Mouse (Mus musculus): ENCODE results near the gene Atp2c2.
A peak's percentile ranks its signal among the peaks of the same experiment; 100 is the strongest.

The Atp2c2 gene

DNA sequence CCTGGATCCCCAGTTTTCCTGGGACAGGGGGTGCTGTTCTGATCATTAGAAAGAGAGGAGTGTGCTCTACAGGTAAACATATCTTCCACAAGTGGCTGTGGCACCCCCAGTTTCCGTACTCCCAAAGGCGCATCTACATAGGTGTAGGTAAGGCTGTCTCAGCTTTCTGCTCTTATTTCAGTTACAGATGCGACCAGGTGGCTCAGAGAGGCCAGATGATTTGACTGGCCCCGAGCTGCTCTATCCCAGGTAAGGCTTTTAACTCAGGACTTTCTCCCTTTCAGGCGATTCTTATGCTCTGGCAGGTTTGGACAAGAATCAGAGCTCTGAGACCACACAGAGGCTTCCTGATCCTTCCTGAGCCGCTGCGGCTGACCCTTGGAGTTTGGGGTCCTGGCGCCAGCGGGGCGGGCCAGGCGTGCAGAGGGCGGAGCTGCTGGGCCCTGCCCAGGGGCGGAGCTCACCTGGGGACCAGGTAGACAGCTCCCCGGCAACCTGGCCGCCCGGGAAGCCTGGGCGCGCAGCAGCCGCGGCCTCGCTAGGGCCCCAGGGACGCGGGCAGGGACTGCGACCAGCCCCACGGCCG lies at the start of gene Atp2c2:
TSS of gene Atp2c2 (plus strand) at position 461 of the 586 bp plus-strand sequence.
- no peak for DNase-seq (ENCODE audit: low read depth)

DNA sequence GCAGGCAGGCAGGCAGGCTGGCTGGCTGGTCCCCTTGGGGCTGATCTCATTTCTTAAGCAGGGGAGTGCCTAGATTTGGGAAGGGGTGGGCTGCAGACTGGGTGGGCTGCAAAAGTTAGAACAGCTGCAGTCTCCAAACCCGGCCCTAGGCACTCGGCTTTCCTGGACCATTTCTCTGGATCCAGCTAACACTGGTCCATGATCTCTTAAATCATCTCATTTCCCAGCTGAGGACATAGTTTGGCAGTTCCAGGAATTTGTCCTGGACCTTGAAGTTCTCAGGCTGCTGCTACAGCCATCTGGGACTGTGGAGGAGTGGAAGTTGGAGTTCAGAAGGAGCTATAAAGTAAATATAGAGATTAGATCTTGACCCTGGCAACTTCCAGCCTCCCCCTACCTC lies 48.5 kb upstream of the Atp2c2 start:
- no peak for DNase-seq (ENCODE audit: low read depth)

DNA sequence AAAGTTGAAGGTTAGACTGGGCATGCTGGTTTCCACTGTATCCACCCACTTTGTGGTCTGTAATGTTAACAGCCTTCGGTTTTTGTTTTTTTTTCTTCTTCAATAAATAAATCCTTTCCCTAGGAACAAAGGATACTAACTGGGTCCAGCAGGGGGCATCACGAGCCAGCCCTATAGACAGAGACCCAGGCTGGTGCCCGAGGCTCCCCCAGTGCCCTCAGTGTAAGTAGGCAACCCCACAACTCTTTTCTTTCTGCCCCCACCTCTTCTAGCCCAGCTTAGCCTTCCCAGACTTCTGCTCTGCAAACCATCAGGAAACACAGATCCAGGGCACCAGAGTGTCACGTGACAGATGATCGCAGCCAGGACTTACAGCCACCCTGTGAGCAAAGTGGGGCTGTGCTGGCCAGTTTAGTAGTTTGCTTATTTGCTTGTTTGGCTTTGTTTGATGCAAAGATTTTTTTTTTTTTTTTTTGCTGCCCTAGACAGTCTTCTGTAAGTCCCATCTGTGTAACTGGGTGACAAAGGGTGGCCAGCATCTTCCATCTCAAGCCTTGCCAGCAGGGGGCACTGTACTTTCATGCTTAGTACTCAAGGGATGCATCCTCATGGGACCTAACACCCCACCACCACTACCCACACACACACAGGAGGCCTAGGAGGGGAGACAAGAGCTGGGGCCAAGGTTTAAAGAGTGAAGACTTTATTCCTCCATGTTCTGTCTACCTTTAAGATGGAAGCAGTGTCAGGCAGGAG lies 42.9 kb upstream of the Atp2c2 start:
- peak; percentile 67 for DNase-seq (ENCODE audit: low read depth)

DNA sequence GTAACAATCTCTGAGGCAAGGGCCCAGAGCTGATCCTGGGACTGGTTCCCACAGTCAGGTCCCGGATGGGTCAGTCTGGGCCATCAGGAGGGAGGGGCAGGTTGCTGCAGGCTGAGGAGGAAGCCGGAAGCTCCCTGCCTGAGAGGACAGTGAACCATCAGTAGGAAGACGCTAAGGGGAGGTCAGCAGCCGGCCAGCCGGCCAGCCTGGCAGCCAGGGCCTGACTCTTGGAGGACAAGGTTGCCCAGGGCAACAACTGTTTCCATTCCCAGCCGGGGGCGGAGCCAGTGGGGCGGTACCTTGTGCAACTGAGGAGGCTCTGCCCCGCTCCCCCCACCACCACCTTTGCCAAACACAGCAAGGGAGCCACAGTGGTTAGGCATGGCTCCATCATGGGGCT lies 38.7 kb upstream of the Atp2c2 start:
- DNase-seq (ENCODE audit: low read depth), result peak; percentile 72

DNA sequence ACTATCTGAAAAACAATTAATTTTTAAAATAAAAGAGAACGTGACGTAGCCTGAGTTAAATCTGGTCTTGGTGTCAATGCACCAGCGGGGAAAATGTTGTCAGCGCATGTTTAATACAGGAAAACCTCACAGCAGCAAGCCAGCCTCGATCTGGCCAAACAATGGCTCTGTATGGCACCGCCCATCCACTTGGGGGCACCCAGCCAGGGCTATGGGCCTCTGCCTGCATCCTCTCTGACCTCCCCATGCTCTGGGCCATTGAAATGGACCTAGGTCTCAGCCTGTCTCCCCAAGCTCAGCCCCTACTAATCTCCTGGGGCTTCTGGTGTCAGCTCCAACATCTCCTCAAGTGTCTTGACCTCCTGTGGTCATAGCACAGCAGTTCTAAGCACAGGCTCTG lies 37.9 kb upstream of the Atp2c2 start:
- no peak for DNase-seq (ENCODE audit: low read depth)

DNA sequence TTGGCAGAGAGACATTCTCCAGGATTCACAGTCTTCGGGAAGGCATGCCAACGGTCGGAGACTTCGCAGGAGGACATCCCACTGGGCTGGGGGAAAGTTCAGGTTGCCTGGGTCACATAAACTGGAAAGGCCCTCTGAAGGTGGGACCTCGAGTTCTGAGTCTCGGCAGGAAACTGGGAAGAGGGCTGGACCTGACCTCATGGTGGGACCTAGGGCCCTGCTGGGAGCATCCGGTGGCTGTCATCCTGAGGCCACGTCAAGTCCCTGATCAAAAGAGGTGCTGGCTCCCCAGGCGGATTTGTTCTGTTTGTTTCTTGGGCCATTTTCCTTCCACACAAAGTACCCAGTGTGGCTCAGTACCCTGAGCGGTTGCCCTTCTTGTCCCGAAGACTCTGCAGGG lies 36.4 kb upstream of the Atp2c2 start:
- DNase-seq (ENCODE audit: low read depth), result no peak

DNA sequence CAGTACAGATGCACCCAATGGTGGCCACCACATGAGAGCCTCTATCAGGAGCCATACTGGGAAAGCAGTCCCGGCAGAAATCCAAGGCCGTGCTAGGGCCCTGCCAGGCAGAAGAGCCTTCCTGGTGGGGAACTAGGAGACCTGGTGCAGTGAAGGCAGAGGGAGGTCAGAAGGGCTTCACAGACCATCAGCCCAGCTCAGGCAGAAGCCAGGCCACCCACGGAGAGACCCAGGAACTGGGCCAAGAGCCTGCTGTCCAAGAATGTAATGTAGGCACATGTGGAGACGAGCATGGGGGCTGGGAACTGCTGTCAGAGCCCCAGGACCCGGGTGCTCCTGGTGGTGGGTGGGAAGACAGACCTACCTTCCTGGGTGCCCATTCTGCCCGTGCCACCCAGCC lies 34.5 kb upstream of the Atp2c2 start:
- DNase-seq (ENCODE audit: low read depth), result no peak

DNA sequence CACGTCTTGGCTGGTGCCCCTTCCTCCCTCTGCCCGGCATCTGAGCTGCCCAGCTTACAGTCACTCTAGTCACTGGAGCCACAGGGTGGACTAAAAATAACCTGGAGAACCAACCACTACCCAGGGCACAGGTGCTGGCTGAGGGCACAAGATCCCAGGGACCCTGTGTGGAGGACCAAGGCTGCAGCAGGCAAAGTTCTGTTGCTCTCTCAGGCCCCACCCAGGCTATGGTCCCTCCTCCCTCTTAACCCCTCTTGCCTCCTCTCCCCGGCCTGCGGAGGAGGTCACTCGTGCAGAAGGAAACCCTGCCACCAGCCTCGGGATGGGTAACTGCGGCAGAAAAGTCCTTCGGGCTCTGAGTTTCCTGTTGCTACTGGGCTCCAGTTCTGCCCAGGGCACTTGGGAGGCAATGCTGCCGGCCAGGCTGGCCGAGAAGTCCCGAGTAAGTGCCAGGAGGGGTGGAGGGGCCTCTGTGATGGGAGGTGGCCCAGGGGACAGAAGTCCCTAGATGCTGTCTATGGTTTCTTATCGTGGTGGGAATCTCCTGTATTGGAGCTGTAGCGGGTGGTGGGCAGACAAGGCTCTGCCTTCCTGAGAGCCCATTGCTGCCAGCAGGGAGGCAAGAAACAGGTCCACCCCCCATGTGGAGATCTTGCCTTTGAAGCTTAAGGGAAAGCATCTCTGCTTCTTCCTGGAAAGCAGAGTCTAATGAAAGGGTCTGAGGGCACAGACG lies 33.4 kb upstream of the Atp2c2 start, which contains the start of gene Wfdc1:
TSS of gene Wfdc1 (plus strand) at position 147 of the 733 bp plus-strand sequence.
- DNase-seq (ENCODE audit: low read depth), result no peak

DNA sequence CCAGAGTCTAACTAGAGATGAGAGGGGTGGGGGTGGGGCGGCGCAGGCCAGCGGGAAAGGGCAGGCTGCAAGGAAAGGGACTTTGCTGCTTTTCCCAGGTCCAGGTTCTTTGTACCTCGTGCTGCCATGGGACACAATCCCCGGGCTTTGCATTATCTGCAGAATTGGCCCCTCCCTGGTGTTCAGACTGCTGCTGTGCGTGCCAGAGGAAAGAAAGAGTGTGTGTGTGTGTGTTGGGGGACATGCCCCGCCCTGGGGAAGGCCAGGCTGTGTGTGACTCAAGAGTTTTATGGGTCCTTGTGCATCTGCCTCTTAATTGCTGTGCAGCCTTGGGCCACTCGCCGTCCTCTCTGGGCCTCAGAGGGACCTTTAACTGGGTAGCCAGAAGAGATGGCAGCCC lies 31.4 kb upstream of the Atp2c2 start:
- DNase-seq (ENCODE audit: low read depth), result no peak

DNA sequence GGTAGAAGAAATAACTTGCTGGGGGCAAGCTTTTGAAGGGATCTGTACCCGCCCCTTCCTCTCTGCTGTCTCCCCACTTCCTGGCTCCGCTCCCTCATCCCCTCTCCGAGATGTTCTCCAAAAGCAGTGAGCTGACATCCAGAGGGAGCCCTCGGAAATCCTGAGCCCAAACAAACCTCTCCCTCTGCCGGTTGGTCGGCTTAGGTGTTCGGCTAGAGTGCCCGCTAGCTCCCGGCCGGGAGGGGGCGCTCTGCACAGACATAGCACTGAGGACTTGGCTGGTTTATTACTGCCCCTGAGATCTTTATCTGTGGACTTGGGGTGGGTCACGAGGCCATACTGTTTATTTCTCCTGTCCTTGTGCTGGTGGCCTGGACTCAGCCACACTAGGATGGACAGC lies 30.5 kb upstream of the Atp2c2 start:
- DNase-seq (ENCODE audit: low read depth), result peak; percentile 39

DNA sequence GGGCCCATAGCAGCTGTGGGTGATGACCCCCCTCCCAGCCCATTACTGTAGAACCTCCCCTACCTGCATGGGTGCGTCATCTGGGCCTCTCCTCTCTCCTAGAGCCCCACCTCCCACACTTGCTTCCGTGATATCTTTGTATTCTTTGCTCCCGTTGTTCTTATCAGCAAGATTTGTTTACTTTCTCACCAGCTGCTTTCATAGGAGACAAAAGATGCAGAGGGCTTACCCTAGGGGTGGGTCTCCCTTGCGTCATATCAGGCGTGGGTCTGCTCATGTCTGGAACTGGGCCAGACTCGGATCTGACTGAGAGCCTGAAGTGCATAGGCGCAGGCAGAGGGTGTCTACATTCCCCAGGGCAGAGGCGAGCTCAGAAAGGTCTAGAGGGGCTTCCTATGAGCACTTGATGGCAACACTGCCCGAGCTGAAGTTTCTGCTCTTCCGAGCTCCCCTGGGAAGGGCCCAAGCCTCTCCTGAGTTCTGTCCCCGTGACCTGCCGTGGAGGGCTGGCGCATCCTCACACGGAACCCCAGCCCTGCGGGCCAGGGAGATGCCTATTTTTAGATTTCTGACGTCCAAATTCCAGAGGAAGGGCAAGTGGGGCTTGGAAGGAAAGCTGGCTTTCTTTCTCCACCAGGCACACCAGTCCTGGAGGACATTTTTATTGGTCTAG lies 29.3 kb upstream of the Atp2c2 start:
- DNase-seq (ENCODE audit: low read depth), result peak; percentile 60

DNA sequence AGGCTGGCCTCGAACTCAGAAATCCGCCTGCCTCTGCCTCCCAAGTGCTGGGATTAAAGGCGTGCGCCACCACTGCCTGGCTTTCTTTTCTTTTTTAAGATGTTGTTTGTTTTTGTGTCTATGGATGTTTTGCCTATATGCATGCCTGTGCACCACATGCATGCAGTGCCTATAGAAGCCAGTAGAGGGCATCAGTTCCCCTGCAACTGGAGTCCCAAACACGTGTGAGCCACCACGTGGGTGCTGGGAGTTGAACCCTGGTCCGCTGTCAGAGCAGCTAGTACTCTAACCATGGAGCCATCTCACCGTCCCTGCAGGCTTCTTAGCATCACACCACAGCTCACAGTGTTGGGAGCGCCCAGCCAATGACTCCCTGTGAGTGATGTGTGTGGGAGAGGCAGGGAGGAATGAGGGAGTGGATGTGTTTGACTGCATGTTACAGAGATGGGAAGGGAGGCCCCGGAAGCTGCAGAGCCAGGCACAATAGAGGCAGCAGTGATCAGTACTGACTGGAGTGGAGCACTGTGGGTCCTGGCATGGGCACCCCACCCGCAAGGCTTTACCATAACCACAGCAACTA lies 25.7 kb upstream of the Atp2c2 start:
- peak; percentile 22 for DNase-seq (ENCODE audit: low read depth)

DNA sequence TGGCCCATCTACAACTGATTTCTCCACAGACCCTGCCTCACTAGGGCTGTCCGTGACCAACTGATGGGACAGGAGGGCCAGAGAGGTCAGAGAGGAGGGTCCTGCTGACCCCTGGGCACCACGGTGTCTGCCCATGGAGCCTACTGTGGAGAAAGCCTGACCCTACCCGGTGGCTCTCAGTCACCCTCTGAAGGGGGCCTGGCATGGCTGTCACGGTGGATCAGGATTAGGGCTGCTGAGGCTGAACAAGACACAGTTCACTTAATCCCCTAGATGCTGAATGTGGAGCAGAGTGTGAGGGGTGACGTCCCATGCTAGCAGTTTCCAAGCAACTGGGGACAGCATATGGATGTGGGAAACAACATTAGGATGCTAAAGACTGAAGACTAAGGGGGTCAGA lies 24.4 kb upstream of the Atp2c2 start:
- DNase-seq (ENCODE audit: low read depth), result no peak

DNA sequence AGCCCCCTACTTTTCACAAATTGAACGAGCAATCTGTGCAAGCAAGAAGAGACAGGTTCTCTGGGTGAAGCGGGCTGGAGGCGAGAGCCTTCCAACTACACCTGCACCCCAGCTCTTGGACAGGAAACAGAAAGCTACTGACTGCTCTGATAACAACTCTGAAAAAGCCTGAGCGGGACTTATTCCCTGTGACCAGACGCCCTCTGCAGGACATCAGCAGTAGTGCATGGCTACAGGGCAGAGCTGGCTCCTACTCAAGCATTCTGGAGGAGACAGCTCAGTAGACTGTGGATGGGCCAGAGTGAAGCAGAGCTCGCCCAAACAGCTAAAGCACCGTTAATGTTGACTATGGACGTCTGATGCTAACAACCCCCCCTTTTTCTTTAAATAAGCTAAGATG lies 23.4 kb upstream of the Atp2c2 start:
- peak; percentile 96 for DNase-seq (ENCODE audit: low read depth)

DNA sequence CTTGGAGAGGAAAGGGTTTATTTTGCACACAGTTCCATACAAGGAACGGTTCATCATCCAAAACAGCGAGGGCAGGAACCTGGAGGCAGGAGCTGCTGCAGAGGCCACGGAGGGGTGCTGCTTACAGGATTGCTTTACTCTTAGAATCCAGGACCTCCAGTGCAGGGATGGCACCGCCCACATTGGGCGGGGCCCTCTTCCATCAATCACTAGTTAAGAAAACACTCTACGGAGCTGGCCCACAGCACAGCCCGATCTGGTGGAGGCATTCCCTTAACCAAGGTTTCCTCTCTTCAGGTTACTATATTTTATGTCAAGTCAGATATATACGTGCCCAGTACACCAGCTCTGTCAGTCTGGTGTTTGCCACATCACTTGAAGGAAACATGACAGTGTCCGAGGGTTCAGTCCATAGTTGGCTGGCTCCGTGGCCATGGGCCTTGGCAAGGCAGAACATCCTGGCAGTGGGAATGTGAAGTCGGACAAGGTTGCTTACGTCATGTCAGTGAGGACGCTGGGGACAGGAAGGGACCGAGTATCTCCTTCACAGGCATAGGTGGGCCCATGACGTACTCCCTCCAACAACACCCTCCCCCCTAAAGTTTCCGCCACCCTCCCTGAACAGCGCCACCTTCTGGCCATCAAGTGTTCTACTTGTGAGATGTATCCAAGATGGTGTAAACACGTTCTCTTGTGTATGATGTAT lies 21.5 kb upstream of the Atp2c2 start:
- DNase-seq (ENCODE audit: low read depth), result peak; percentile 35

DNA sequence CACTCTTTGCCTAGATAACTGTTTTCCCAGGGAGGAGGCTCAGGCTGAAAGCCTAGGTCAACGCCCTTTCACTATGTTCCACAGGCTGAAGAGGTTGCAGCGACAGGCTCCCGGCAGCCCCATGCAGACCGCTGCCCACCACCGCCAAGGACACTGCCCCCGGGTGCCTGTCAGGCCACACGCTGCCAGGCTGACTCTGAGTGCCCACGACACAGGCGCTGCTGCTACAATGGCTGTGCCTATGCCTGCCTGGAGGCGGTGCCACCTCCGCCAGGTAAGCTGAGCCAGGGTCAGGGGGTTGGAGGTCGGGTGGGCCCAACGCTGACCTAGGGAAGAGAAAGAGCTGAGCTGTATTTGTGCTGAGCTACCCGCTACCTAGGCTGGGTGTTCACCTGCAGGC lies 20.6 kb upstream of the Atp2c2 start:
- no peak for DNase-seq (ENCODE audit: low read depth)

DNA sequence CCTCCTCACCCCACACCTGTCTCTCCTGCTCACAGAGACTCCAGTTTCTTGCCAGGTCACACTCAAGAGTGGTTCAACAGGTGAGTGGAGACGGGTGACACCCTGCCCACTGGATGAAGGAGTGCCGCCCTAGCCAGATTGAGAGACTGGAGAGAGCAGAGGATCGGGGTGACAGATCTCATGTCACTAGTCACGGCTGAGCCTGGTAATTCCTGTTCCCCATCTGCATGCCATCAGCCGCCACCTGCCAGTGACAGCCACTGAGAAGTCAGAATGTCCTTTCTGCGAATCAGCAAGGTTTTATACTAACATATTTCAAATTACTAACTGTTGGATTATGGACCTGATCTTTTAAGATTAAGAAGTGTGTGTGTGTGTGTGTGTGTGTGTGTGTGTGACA lies 9.2 kb upstream of the Atp2c2 start:
- no peak for DNase-seq (ENCODE audit: low read depth)

DNA sequence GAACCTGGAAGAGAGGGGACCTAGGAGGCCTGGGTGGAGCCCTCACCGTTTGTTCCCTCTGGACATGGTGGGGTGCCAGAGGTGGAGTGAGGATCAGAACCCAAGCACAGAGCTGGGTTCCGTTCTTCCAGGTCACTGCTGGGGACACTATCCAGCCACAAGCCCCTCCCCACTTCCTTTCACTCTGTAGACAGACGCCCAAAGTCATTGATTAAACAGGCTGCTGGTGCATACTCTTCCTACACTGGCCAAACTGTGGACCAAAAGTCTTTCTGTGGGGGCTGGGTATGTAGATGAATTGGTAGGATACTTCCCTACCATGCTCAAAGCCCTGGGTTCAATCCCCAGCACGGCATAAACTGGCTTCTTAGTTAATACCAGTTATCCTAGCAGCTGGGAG lies 7.8 kb upstream of the Atp2c2 start:
- no peak for DNase-seq (ENCODE audit: low read depth)

DNA sequence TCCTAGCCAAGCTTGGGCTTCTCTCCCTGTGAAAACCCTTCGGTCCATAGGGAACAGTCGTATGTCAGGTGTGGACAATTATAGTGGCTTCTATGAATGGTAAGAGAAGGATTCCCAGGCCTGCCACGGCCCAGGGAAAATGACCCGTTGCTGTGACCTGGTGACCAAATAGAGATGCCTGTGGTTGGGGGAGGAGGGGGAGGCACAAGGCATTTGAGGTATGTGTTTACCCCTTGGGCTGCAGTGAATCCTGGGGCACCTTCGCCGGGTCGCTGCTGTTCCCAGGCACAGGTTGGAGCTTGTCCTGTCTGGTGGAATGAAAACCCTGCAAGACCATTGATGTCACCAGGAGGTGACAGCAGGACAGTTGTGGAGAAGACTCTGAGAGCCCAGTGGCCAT lies 5.1 kb upstream of the Atp2c2 start:
- DNase-seq (ENCODE audit: low read depth), result no peak

DNA sequence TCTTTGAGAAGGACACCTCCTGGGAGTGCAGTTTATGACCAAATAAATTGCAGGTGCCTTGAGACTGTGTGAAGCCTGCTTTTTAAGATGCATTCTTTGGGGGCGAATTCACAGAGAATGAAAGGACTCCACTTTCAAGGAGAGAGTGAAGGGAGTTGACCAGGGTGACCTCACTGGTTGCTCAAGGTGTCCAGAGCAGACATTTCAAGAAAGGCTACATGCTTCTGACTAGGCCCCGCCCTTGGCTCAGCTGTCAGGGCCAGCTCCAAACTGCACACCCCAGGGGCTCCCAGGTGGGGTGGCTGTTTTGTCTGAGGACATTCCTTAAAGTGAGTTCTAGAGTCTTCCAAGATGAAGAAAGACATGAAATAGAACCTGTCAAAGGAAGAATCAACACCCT lies 2.6 kb upstream of the Atp2c2 start:
- no peak for DNase-seq (ENCODE audit: low read depth)

DNA sequence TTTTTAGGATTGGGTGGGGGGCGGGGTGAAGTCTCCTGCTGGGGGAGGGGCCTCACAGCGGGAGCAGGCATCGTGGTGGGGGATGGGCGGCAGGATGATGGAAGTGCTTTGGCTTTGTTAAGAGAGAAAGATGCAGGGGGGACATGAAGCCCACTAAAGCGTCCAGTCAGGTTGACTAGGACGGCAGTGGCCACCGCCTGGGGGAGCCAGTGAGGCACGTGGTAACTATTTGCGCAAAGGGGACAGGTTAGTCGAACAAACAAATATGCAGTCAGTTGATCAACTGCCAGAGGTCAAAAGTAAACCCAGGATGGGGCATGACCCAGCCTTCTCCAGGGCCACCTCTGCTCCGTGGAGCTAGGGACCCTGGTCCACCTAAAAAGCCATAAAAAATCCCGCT lies 849 bp upstream of the Atp2c2 start:
- no peak for DNase-seq (ENCODE audit: low read depth)

DNA sequence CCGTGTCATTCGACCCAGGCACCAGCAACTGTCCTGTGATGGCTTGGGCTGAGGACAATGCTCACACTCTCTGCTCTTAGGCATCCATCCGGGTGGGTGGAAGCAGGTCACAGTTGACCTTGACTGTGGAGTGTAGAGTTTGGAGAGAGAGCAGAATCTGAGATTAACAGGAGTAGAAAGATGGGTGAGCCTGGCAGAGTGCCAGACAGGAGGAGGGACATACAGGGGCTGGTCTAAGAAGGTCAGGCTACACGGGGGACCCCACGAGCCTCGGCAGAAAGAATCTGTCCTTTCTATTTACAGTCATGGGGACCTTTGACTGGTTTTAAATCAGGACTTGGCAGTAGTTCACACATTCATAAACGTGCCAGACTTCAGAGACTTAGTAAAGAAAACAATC lies 3.2 kb downstream of the Atp2c2 start:
- DNase-seq (ENCODE audit: low read depth), result no peak

All from NIH3T3 (cell line).